Mouse (Mus musculus): ENCODE data around the gene Borcs8.

- TF ChIP-seq POLR2A (IDR thresholded peaks at IDR 0.05; ENCODE audit: insufficient read depth, low read depth, low read length) (no peak), CTCF (IDR thresholded peaks at IDR 0.05; ENCODE audit: insufficient read depth, low read depth, low read length) (no peak)
Measured at GRCm38 (mm10) chr8:70100241-70100640, 39.1 kb upstream of the Borcs8 start.
